Mouse (Mus musculus) intestine, embryonic 16.5 days (tissue): ENCODE measurements around the gene Fbn1. TPM values are rescaled to one million over a fixed set of nuclear protein-coding genes. Genes with fewer than 3 reads are reported as not detected.
A peak's percentile ranks its signal among the peaks of the same experiment; 100 is the strongest.

Experiments used
- ATAC-seq: fragments of 200-750 bp; cut with Nextera tagmentation; 2 replicates; pipeline ENCODE4 v1.8.0; 2017; ENCODE audit warnings: moderate TSS enrichment, moderate library complexity
- H3K27ac ChIP-seq: fragments of 300-500 bp; sonication (generic); 2 replicates; pipeline ENCODE4 v1.5.1; 2014; ENCODE audit warnings: mild to moderate bottlenecking, low read length
- H3K27me3 ChIP-seq: fragments of 300-500 bp; sonication (generic); replicated peaks from 2 replicates; pipeline ENCODE4 v1.6.1; 2014; ENCODE audit warnings: low read length, control low read depth, mixed read lengths; ENCODE audit not compliant: control insufficient read depth, insufficient read depth
- H3K36me3 ChIP-seq: fragments of 300-500 bp; sonication (generic); 2 replicates; pipeline ENCODE4 v1.6.1; 2014; ENCODE audit warnings: low read length, control low read depth; ENCODE audit not compliant: control insufficient read depth, insufficient read depth
- H3K4me1 ChIP-seq: fragments of 300-500 bp; sonication (generic); 2 replicates; pipeline ENCODE4 v1.6.1; 2014; ENCODE audit warnings: low read length, control low read depth, mixed read lengths; ENCODE audit not compliant: control insufficient read depth, insufficient read depth
- H3K4me2 ChIP-seq: fragments of 300-500 bp; sonication (generic); 2 replicates; pipeline ENCODE4 v1.6.1; 2014; ENCODE audit warnings: low read depth, low read length, control low read depth
- H3K4me3 ChIP-seq: fragments of 300-500 bp; sonication (generic); 2 replicates; pipeline ENCODE4 v1.5.1; 2014; ENCODE audit warnings: mild to moderate bottlenecking, low read length
- H3K9ac ChIP-seq: fragments of 300-500 bp; sonication (generic); 2 replicates; pipeline ENCODE4 v1.6.1; 2014; ENCODE audit warnings: low read depth, low read length
- H3K9me3 ChIP-seq: fragments of 300-500 bp; sonication (generic); 2 replicates; pipeline ENCODE4 v1.6.1; 2016; ENCODE audit warnings: low read length, control low read depth; ENCODE audit not compliant: control insufficient read depth
- WGBS: fragments of 180-500 bp; shearing (Covaris S2); extraction: QIAGEN DNeasy Blood & Tissue Kit; methylation state at CpG from one replicate; pipeline ENCODE4 v1.1.7; 2014; 5-methylcytosine and 5-hydroxymethylcytosine counted together
- polyA plus RNA-seq: library from polyadenylated mRNA; unstranded; fragments of >200 nt; fragmentation: Nextera tagmentation; extraction: Ambion mirVana; gene quantifications from 2 replicates; pipeline ENCODE4 v1.2.1, GENCODE M21; 2015

The Fbn1 gene
- polyA plus RNA-seq, 1 experiment from 2014 or later: 12.6 TPM

DNA sequence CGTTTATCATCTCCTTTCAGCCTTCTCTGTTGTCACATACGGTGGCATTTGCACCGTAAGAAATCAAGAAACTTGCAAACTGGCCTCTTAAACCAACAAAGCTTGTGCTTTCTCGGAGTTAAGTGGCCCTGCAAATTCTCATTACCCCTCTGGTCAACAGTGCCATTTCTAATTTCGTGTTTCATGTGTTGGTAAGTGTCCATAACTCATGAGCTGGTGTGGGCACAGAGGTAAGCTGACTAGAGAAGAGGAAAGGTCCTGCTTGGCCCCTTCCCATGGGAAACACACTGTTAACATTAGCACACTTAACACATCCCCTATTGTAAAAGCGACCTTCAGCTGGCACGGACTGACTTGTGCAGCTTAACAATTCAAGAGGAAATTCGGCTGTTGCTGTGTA lies 58.4 kb downstream of the Fbn1 start:
- no peaks in the 10 kb centered on the region for H3K27me3 ChIP-seq
- H3K36me3 ChIP-seq: no peaks in the 10 kb centered on the region
- no peak overlapping the region for H3K9ac ChIP-seq
- no peak for ATAC-seq
- no peak overlapping the region for H3K4me3 ChIP-seq
- no peak overlapping the region for H3K27ac ChIP-seq
- H3K4me2 ChIP-seq: no peak overlapping the region
- 68% methylated on average over 8 of the region's 8 CpGs for WGBS
- H3K4me1 ChIP-seq: peaks cover 5% of the 10 kb centered on the region; the same call in 1 of the 2 replicates
- no peaks in the 10 kb centered on the region for H3K9me3 ChIP-seq

DNA sequence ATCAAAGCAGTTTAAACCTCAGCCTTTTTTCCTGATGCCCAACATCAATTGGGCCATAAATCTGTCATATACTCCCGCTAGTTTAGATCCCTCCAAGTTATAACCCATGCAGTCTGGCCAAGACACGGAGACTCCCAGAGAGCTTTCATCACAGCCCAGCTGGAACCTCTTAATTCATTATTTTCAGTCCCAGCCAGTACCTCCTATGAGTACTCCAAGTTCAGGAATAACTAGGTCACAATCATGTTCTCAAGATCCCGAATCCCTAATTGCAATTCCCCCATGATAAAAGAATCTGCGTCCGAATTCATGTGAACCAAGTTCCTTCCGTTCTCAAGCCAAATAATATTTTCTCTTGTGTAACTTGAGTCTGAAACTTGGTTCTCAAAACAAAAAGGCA lies 58.9 kb downstream of the Fbn1 start:
- H3K9ac ChIP-seq: no peak overlapping the region
- ATAC-seq: no peak
- peaks cover 5% of the 10 kb centered on the region; the same call in 1 of the 2 replicates for H3K4me1 ChIP-seq
- no peaks in the 10 kb centered on the region for H3K27me3 ChIP-seq
- no peak overlapping the region for H3K27ac ChIP-seq
- H3K4me2 ChIP-seq: no peak overlapping the region
- no peak overlapping the region for H3K4me3 ChIP-seq
- no peaks in the 10 kb centered on the region for H3K36me3 ChIP-seq
- WGBS: 64% methylated on average over 6 of the region's 6 CpGs
- H3K9me3 ChIP-seq: no peaks in the 10 kb centered on the region

DNA sequence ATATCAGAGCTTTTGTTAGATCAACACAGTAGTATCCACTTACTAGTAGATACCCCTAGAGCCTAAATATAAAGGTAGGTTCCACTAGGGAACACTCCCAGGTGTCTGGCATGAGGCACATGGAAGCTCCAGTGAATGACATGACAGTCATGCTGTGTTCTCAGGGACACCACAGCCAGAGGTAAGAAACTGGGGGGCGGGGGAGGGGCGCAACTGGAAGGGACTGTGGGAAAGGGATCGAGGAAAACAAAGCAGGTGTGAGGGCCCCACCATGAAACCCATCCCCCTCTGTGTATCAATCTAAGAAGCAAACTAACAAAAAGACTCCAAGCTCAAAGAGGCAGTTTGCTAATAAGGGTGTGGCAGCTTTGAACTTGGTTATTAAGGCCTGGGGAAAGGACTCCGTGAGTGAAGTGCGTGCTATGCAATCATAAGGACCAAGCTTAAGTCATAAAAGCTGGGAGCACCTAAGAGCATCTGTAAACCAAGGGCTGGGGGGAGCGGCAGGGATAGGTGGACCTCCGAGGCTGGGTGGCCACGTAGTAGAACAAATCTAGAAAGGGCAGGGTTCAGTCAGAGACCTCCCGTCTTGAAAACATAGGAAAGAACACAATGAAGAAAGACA lies 60.4 kb downstream of the Fbn1 start:
- Histone ChIP-seq H3K4me1 (peaks cover 5% of the 10 kb centered on the region; the same call in 1 of the 2 replicates), H3K4me2 (no peak overlapping the region), H3K27ac (no peak overlapping the region), H3K36me3 (no peaks in the 10 kb centered on the region), H3K9me3 (no peaks in the 10 kb centered on the region), H3K9ac (no peak overlapping the region), H3K27me3 (no peaks in the 10 kb centered on the region), H3K4me3 (no peak overlapping the region)
- peak; percentile 72 for ATAC-seq
- 72% methylated on average over 9 of the region's 9 CpGs for whole genome bisulfite sequencing

DNA sequence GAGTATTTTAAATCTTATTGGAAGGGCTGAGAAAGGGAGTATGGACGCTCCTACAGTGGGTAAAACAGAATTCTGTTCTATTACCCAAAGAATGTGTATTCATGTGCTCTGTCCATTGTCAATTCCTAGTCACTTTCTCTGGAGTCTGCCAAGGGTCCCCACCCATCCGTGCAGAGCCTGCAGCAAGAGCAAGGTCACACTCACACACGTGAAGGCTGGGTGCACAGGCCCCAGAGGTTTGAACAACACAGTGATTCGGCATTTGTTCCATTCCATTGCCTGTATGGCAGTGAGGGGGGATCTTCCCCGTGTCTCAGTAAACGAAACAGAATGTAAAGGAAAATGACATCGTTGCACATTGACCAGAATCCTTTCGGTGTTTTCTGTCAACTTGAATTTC lies 69.4 kb downstream of the Fbn1 start:
- Histone ChIP-seq H3K27me3 (no peaks in the 10 kb centered on the region), H3K4me1 (no peaks in the 10 kb centered on the region), H3K4me3 (no peak overlapping the region), H3K27ac (no peak overlapping the region), H3K9me3 (no peaks in the 10 kb centered on the region), H3K4me2 (no peak overlapping the region), H3K9ac (no peak overlapping the region), H3K36me3 (no peaks in the 10 kb centered on the region)
- no peak for ATAC-seq
- 67% methylated on average over 8 of the region's 8 CpGs for WGBS

DNA sequence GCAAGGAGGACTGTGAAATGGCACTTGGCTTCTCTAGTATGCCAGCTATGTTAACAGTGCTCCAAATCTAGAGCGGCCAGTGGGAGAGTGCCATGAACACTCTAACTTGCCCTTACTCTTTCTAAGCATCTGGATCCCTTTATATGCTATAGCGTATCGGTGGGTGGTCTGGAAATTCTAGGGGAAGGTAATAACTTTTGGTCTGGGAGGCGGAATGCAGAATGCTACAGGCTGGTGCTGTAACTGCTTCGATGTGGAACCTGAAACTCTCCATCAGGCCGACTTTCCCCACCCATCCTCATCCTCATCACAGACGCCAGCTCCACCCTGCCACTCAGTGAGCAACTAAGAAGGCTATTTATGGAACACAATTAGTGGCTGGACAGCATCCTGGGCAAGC lies 71.6 kb downstream of the Fbn1 start:
- H3K9ac ChIP-seq: no peak overlapping the region
- H3K4me2 ChIP-seq: no peak overlapping the region
- no peaks in the 10 kb centered on the region for H3K36me3 ChIP-seq
- no peak for ATAC-seq
- no peaks in the 10 kb centered on the region for H3K4me1 ChIP-seq
- H3K4me3 ChIP-seq: no peak overlapping the region
- 60% methylated on average over 7 of the region's 7 CpGs for WGBS
- H3K27me3 ChIP-seq: no peaks in the 10 kb centered on the region
- H3K9me3 ChIP-seq: no peaks in the 10 kb centered on the region
- H3K27ac ChIP-seq: no peak overlapping the region

DNA sequence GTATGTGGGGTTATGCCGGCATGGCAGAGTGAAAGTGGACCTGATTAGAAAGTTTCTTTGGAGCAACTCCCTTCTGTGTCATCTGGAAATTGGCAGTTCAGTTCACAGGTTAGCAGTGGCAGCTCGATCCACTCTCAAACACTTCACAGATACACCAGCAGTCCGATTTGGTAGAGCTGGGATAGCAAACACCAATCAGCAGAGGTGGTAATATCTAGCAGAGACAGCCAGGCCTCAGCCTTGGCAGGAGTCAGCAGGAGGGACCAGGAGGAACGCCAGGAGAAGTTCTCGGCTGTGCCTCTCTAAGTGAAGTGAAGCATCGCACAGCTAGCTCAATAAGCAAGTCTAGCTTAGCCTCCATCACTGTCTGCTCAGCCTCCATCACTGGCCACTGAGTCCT lies 74.3 kb downstream of the Fbn1 start:
- no peaks in the 10 kb centered on the region for H3K27me3 ChIP-seq
- no peak overlapping the region for H3K27ac ChIP-seq
- WGBS: 88% methylated on average over 6 of the region's 6 CpGs
- no peak overlapping the region for H3K4me2 ChIP-seq
- no peaks in the 10 kb centered on the region for H3K9me3 ChIP-seq
- no peaks in the 10 kb centered on the region for H3K36me3 ChIP-seq
- H3K4me3 ChIP-seq: no peak overlapping the region
- H3K9ac ChIP-seq: no peak overlapping the region
- no peaks in the 10 kb centered on the region for H3K4me1 ChIP-seq
- ATAC-seq: no peak

DNA sequence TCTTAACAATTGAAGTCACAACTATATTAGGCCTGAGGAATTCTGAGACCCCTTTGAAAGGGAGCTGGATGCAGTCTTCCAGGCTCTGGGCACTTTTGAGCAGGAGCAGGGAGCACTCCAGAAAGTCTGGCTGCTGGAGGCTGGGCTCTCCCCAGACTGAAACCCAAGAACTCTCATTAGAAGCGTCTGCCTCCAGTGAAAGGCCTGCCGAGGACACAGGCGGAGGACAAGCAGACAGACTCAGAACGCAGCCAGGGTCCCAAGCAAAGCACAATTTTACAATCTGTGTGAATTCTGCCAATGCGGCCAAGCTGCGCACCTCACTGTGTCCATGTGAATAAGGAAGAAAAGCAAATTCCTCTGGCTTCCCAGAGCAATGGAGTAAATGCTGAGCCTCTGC lies 76.3 kb downstream of the Fbn1 start:
- no peak for ATAC-seq
- Histone ChIP-seq H3K36me3 (no peaks in the 10 kb centered on the region), H3K4me3 (no peak overlapping the region), H3K27ac (0 out of 2 replicates have a peak overlapping the region, but pooled peaks have one; percentile 2), H3K9me3 (no peaks in the 10 kb centered on the region), H3K4me1 (0 out of 2 replicates have a peak, but pooled peaks cover 2% of the 10 kb centered on the region), H3K4me2 (no peak overlapping the region), H3K9ac (no peak overlapping the region), H3K27me3 (no peaks in the 10 kb centered on the region)
- WGBS: 55% methylated on average over 6 of the region's 6 CpGs

DNA sequence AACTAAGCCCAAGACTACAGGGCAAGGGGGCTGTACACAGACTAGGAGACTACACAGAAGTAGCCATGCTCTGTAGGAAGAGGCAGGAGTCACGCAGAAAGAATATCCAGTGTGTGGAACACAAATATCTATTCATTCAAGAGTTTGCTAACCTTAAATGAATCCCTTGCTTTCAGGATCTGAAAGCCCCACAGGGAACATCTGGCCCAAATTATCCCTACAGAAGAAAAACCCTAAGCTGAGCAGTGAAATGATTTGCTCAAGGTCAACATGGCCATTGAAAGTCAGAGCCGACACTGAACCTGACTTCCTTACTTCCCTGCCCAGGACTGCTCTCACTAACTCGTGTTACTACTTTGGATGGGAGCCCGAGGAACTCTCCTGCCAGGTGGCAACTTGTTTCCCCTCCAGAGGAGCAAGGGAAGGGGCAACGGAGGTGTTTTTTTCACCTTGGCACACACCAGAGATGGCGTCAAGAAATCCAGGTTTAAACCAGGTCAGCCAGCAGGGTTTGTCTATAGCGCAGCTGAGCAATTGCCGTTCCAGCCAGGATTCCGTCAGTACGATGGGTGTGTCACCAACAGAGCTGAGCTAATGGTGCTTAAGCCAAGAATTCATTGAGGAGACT lies 78.9 kb downstream of the Fbn1 start:
- Histone ChIP-seq H3K27me3 (no peaks in the 10 kb centered on the region), H3K4me3 (no peak overlapping the region), H3K36me3 (no peaks in the 10 kb centered on the region), H3K27ac (no peak overlapping the region), H3K9me3 (no peaks in the 10 kb centered on the region), H3K4me2 (no peak overlapping the region), H3K4me1 (0 out of 2 replicates have a peak, but pooled peaks cover 8% of the 10 kb centered on the region), H3K9ac (no peak overlapping the region)
- 69% methylated on average over 10 of the region's 10 CpGs for WGBS
- no peak for ATAC-seq

DNA sequence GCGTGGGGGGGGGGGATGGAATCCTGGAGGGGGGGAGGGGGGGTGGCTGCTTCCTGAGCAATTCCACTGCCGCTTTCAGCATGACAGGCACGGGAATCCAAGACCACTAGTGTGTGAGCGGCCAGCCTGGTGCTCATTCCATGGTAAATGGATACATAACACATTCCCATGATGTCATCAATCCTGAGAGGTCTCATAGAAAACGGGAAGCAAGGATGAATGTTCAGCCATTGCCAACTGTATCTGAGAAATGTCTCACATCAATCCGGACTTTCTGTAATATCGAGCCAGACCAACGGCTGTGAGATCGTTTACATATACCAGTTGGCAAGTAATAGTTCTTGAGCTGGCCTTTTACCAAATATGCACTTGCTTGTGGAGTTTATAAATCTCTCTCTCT lies 87.2 kb downstream of the Fbn1 start:
- H3K4me2 ChIP-seq: no peak overlapping the region
- H3K36me3 ChIP-seq: no peaks in the 10 kb centered on the region
- H3K27me3 ChIP-seq: no peaks in the 10 kb centered on the region
- H3K27ac ChIP-seq: no peak overlapping the region
- H3K4me3 ChIP-seq: no peak overlapping the region
- 44% methylated on average over 9 of the region's 9 CpGs for WGBS
- H3K4me1 ChIP-seq: peaks cover 2% of the 10 kb centered on the region; the same call in 1 of the 2 replicates
- no peaks in the 10 kb centered on the region for H3K9me3 ChIP-seq
- H3K9ac ChIP-seq: no peak overlapping the region
- peak; percentile 73 for ATAC-seq
